Mouse (Mus musculus) hematopoietic multipotent progenitor cell, adult 10-12 weeks (in vitro differentiated cells): ENCODE measurements around the gene Gm7534. TPM values are rescaled to one million over a fixed set of nuclear protein-coding genes. Genes with fewer than 3 reads are reported as not detected.

Source experiments
- polyA plus RNA-seq: library from polyadenylated mRNA; stranded (reverse); fragments of >175 nt; gene quantifications from 2 replicates; pipeline ENCODE4 v1.2.3, GENCODE M21; 2012; ENCODE audit warnings: low replicate concordance

The Gm7534 gene
- not detected in 2 replicates for polyA plus RNA-seq

DNA sequence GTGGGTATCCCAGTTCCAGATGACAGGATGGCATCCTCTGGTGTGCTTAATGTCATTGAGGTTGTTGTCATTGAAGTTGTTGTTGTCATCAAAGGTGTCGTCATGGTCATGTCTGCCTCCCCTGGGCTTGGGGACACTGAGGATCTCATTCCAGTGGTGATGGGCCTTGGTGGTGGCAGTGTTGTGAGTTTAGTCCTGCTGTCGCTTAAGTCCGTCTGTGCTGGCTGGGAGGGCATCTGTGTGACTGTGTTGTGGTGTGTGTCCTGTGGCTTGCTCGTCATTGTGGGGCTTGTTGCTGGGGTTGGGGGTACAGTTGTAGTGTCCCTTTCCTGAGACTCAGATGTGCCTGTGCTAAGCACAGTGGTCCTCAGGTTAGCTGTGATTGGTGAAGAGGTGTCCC, at the start of gene Gm7534:
TSS of gene Gm7534 (minus strand) at position 101 of the 400 bp plus-strand sequence.

DNA sequence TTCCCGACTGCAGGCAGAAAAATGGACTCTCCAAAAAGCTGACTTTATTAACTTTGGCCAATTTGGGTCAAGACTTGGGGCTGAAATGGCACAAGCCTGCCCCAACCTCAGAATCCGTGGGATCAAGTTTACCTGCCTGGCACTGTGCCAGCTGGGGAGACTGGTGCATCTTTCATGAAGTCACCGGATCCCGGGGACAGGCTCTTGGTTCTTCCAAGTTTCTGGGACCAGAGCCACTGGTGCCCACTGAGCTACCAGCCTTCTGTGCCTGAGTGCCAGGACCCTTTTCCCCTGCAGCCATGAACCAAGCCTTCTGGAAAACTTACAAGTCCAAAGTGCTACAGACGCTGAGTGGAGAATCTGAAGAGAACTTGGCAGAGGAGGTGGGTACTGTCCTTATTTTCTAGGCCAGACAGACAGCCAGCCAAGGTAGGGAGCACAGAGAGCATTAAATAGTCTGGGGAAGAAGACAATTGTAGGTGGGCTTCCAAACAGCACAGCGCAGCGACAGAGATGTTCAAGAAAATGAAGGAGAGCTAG, 44.0 kb upstream of the Gm7534 start, which contains the start of gene Gm30191:
TSS of gene Gm30191 (plus strand) at position 217 of the 540 bp plus-strand sequence.

GRCm38 (mm10) chr4:134245148-134245843, 42.5 kb upstream of the Gm7534 start, which contains the start of gene Zfp593:
TSS of gene Zfp593 (minus strand) at chr4:134245592.

GRCm38 (mm10) chr4:134243516-134244250, 40.9 kb upstream of the Gm7534 start, which contains the start of gene E130218I03Rik:
TSS of gene E130218I03Rik (plus strand) at chr4:134243662.

GRCm38 (mm10) chr4:134238279-134238651, 35.5 kb upstream of the Gm7534 start, which contains the start of gene Cnksr1:
TSS of gene Cnksr1 (minus strand) at chr4:134238399.

DNA sequence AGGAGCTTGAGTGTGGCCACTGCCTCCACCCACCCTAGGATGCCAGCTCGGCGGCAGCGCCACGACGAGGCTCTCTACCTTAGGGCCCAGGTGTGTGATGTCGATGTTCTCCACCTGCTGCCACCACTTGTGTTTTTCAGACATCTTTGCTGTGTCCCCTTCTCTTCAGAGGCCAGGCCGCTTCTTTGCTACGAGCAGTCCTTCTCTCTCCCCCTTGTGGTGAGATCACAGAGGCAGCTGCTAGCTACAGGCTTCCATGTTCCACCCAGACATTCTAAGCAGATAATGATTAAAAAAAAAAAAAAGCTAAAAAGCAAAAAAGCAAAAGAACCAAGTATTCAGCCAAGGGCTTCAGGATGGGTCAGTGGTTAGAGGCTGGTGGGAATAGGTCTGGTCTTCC, 24.4 kb upstream of the Gm7534 start, which contains the start of gene Catsper4:
TSS of gene Catsper4 (minus strand) at position 190 of the 400 bp plus-strand sequence.

Other genes with a start within 250 kb of the Gm7534 start
- gene Hmgn2, start 234.4 kb downstream of the Gm7534 start, polyA plus RNA-seq = 310 and 356 TPM in 2 replicates
- gene Dhdds, start 202.1 kb downstream of the Gm7534 start, polyA plus RNA-seq = 14.8 and 24.9 TPM in 2 replicates
- gene Lin28a, start 184.2 kb downstream of the Gm7534 start, polyA plus RNA-seq = 0.58 TPM in 1 of 2 replicates, not detected in the other
- 2.9 TPM in 2 replicates for gene Zfp683, start 149.2 kb downstream of the Gm7534 start, polyA plus RNA-seq
- gene Crybg2, start 142.2 kb downstream of the Gm7534 start, polyA plus RNA-seq = 1.6 and 2.0 TPM in 2 replicates
- 340 and 2,143 TPM in 2 replicates for gene Cd52, start 107.9 kb downstream of the Gm7534 start, polyA plus RNA-seq
- 37.0 and 75.8 TPM in 2 replicates for gene Ubxn11, start 100.4 kb downstream of the Gm7534 start, polyA plus RNA-seq
- gene Sh3bgrl3, start 74.2 kb downstream of the Gm7534 start, polyA plus RNA-seq = 217 and 747 TPM in 2 replicates
- 5.6 and 26.8 TPM in 2 replicates for gene Cep85, start 15.9 kb downstream of the Gm7534 start, polyA plus RNA-seq
- not detected in 2 replicates for gene Catsper4, start 24.4 kb upstream of the Gm7534 start, polyA plus RNA-seq
- 0.07 and 0.12 TPM in 2 replicates for gene Cnksr1, start 35.4 kb upstream of the Gm7534 start, polyA plus RNA-seq
- gene E130218I03Rik, start 40.7 kb upstream of the Gm7534 start, polyA plus RNA-seq = 0.15 TPM in 1 of 2 replicates, not detected in the other
- gene Zfp593, start 42.6 kb upstream of the Gm7534 start, polyA plus RNA-seq = 21.3 and 31.9 TPM in 2 replicates
- gene Gm30191, start 43.9 kb upstream of the Gm7534 start, polyA plus RNA-seq = not detected in 2 replicates
- gene Grrp1, start 51.1 kb upstream of the Gm7534 start, polyA plus RNA-seq = 0.26 and 1.3 TPM in 2 replicates
- gene Pdik1l, start 84.9 kb upstream of the Gm7534 start, polyA plus RNA-seq = 1.9 and 4.3 TPM in 2 replicates
- gene Trim63, start 112.1 kb upstream of the Gm7534 start, polyA plus RNA-seq = not detected in 2 replicates
- 0.21 TPM in 1 of 2 replicates, not detected in the other for gene Slc30a2, start 140.2 kb upstream of the Gm7534 start, polyA plus RNA-seq
- gene Extl1, start 180.8 kb upstream of the Gm7534 start, polyA plus RNA-seq = 0.76 and 0.95 TPM in 2 replicates
- gene Pafah2, start 193.3 kb upstream of the Gm7534 start, polyA plus RNA-seq = 0.71 and 1.8 TPM in 2 replicates